Mouse (Mus musculus) forebrain, embryonic 16.5 days (tissue): Measurements from ENCODE around the gene Plcd3. TPM values are rescaled to one million over a fixed set of nuclear protein-coding genes. Genes with fewer than 3 reads are reported as not detected.

ENCODE experiments used
- ATAC-seq: fragments of 200-750 bp; cut with Nextera tagmentation; 2 replicates; pipeline ENCODE4 v1.8.0; 2017; ENCODE audit warnings: mild to moderate bottlenecking, moderate library complexity
- H3K27ac ChIP-seq: fragments of 300-500 bp; sonication (generic); 2 replicates; pipeline ENCODE4 v1.5.1; 2014; ENCODE audit warnings: low read length, control low read depth
- H3K27me3 ChIP-seq: fragments of 300-500 bp; sonication (generic); replicated peaks from 2 replicates; pipeline ENCODE4 v1.6.1; 2014; ENCODE audit warnings: low read length; ENCODE audit not compliant: control insufficient read depth, insufficient read depth
- H3K36me3 ChIP-seq: fragments of 300-500 bp; sonication (generic); 2 replicates; pipeline ENCODE4 v1.6.1; 2014; ENCODE audit not compliant: control insufficient read depth, insufficient read depth
- H3K4me1 ChIP-seq: fragments of 300-500 bp; sonication (generic); replicated peaks from 2 replicates; pipeline ENCODE4 v1.6.1; 2014; ENCODE audit warnings: low read length; ENCODE audit not compliant: control insufficient read depth, insufficient read depth
- H3K4me2 ChIP-seq: fragments of 300-500 bp; sonication (generic); 2 replicates; pipeline ENCODE4 v1.6.1; 2014; ENCODE audit warnings: mild to moderate bottlenecking, low read length, control low read depth
- H3K4me3 ChIP-seq: fragments of 300-500 bp; sonication (generic); replicated peaks from 2 replicates; pipeline ENCODE4 v1.5.1; 2014; ENCODE audit warnings: mild to moderate bottlenecking, low read length, control low read depth
- H3K9ac ChIP-seq: fragments of 300-500 bp; sonication (generic); replicated peaks from 2 replicates; pipeline ENCODE4 v1.6.1; 2014; ENCODE audit warnings: low read depth, low read length, control low read depth
- H3K9me3 ChIP-seq: fragments of 300-500 bp; sonication (generic); 2 replicates; pipeline ENCODE4 v1.6.1; 2016; ENCODE audit warnings: low read length; ENCODE audit not compliant: control insufficient read depth
- WGBS: fragments of 180-500 bp; shearing (Covaris S2); extraction: QIAGEN DNeasy Blood & Tissue Kit; methylation state at CpG from one replicate; pipeline ENCODE4 v1.1.7; 2014; 5-methylcytosine and 5-hydroxymethylcytosine counted together
- polyA plus RNA-seq: library from polyadenylated mRNA; unstranded; fragments of >200 nt; fragmentation: Nextera tagmentation; extraction: Ambion mirVana; gene quantifications from 2 replicates; pipeline ENCODE4 v1.2.1, GENCODE M21; 2015

Plcd3 gene
- polyA plus RNA-seq, 1 experiment from 2014 or later = 2.5 TPM

DNA sequence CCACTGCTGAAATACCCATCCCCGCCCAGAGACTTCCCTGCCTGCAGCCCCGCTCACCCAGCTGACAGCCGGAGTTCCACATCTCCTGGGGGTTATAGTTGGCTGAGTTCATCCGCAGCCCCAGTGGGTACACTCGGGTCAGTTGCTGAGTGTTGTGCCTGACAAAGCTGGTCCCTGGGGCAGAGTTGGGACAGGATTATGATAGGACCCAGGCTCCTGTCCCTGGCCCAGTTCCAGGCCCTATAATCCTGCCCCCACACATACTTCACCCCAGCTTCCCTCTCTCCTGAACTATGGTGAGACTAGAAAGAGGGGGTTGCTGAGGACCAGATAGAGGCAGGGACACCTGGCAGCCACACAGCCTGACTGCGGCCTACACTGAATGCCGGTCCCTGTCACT, 27.8 kb downstream of the Plcd3 start:
- H3K4me1 ChIP-seq = no peaks in the 10 kb centered on the region
- H3K9me3 ChIP-seq = no peaks in the 10 kb centered on the region
- H3K27ac ChIP-seq = no peak overlapping the region
- H3K9ac ChIP-seq = no peak overlapping the region
- H3K4me3 ChIP-seq = no peak overlapping the region
- H3K27me3 ChIP-seq = no peaks in the 10 kb centered on the region
- peaks cover 6% of the 10 kb centered on the region for H3K36me3 ChIP-seq
- no peak for ATAC-seq
- 95% methylated on average over 7 of the region's 7 CpGs for WGBS
- H3K4me2 ChIP-seq = no peak overlapping the region

DNA sequence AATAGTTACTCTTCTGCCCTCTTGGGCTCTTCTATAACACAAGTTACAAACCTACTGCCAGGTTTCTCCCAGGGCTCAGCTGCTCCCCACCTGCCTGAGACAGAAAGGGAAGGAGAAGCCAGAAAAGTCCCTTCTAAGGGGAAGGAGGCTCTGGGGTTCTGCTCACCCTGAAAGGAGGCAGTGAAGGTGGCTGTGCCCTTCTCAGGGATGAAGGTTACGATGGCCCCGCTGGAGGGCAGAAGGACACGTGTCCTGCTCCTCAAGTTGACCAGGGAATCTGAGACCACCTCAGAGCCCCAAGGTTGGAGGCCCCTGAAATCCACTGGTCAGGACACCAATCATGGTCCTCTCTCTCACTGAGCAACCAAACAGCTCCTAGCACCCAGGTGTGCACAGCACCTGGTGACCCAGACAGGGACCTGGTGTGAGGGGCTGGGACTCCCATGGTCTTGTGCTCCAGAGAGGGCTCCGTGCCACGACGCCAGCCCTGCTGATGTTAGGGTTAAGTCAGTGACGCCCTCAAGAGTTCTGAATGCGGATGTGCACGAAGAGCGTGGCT, 31.1 kb downstream of the Plcd3 start:
- no peak overlapping the region for H3K9ac ChIP-seq
- H3K4me1 ChIP-seq = no peaks in the 10 kb centered on the region
- no peak overlapping the region for H3K4me3 ChIP-seq
- no peak for ATAC-seq
- H3K9me3 ChIP-seq = no peaks in the 10 kb centered on the region
- 92% methylated on average over 10 of the region's 10 CpGs for WGBS
- H3K36me3 ChIP-seq = peaks cover 15% of the 10 kb centered on the region
- H3K27ac ChIP-seq = no peak overlapping the region
- no peak overlapping the region for H3K4me2 ChIP-seq
- no peaks in the 10 kb centered on the region for H3K27me3 ChIP-seq

DNA sequence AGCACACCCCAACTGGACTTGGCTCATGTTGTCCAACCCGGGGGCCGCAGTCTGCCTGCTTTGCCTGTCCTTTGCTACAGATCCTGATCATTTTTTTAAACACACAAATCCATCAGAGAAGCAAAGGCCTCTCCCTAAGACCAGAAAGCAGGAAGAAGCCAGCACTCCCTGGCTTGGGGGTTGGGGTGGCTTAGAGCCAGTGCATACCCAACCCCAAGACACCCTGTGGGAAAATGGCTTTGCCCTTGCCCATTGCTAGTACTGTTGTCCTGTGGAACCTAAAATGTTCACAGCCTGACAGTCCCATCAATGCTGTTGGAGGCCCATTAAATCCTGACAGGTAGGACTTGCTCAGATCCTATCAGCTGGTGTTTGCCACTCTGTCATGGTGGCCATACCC, 31.7 kb downstream of the Plcd3 start:
- H3K4me3 ChIP-seq = no peak overlapping the region
- no peak overlapping the region for H3K4me2 ChIP-seq
- H3K36me3 ChIP-seq = peaks cover 19% of the 10 kb centered on the region
- ATAC-seq = no peak
- no peak overlapping the region for H3K27ac ChIP-seq
- 100% methylated on average over 2 of the region's 2 CpGs for WGBS
- H3K9ac ChIP-seq = no peak overlapping the region
- H3K9me3 ChIP-seq = no peaks in the 10 kb centered on the region
- no peaks in the 10 kb centered on the region for H3K4me1 ChIP-seq
- H3K27me3 ChIP-seq = no peaks in the 10 kb centered on the region

DNA sequence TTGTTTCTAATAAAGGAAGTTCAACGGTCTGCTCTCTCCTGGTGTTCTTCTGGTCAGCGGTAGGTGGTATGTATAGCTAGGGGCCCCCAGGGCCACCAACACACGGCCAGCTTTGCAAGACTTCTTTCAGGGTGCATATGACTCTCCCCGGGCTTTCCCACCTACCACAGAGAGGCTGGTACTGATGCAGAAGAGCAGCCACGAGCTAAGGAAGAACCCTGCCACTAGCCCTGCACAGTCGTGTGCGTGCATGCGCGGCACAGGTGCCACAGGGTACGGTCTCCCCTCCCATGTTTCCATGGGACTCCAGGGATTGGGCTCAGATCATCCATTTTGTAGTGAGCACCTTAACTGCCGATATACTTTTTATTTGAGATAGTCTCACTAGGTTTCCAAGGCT, 32.6 kb downstream of the Plcd3 start:
- Histone ChIP-seq H3K9ac (no peak overlapping the region), H3K36me3 (peaks cover 27% of the 10 kb centered on the region)
- WGBS = 91% methylated on average over 11 of the region's 11 CpGs

DNA sequence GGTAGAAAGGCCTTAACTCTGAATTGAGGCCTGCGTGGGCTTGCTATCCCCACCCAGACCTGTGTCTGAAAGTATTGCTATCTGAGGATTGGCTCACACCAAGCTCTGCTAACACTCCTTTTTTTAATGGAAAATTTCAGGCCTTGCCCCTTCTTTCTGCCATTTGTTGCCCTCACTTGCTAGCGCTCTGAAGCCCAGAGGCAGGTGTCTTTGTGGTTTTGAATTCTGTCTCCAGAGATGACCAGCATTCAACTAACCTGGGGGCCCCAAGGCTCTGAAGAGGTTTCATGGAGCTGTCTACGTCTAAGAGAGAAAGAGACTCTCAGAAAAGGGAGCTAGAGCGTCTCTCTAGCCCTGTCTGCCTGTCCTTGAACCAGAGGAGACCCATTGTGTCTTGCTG, 33.2 kb downstream of the Plcd3 start:
- WGBS = 93% methylated on average over 4 of the region's 4 CpGs
- Histone ChIP-seq H3K4me3 (no peak overlapping the region), H3K36me3 (peaks cover 31% of the 10 kb centered on the region), H3K9ac (no peak overlapping the region), H3K27me3 (no peaks in the 10 kb centered on the region), H3K27ac (no peak overlapping the region), H3K9me3 (no peaks in the 10 kb centered on the region), H3K4me1 (no peaks in the 10 kb centered on the region), H3K4me2 (no peak overlapping the region)
- ATAC-seq = no peak

More for the DNA sequence above, 32.6 kb downstream of the Plcd3 start:
- H3K9me3 ChIP-seq = no peaks in the 10 kb centered on the region
- H3K4me1 ChIP-seq = no peaks in the 10 kb centered on the region
- no peak for ATAC-seq
- H3K4me2 ChIP-seq = no peak overlapping the region
- H3K27ac ChIP-seq = no peak overlapping the region
- H3K27me3 ChIP-seq = no peaks in the 10 kb centered on the region
- H3K4me3 ChIP-seq = no peak overlapping the region

DNA sequence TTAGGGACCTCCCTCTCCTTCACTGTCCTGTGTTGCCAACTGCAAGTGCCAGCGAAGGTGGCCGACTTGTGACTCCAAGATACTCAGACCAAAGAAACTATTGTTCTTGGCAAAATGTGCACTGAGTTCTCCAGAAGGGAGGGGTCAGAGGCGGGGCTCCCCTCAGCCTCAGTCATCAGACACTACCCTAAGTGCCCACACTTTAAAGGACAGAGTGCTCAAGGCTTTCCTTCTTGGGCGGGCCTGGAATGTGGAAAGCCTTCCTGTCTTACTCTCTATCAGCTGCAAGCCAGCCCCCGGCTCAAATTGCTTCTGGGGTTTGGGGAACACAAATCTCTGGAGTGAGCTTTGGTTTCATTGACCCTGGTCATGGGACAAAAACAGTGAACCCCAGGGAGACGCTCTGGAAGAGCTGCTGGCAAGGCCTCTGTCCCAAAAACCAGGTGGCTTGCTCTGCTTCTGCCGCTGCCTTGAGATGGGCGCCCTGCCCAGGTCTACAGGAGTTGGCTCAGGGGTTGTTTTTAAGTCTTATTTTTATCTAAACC, 33.9 kb downstream of the Plcd3 start:
- H3K4me1 ChIP-seq = no peaks in the 10 kb centered on the region
- no peak overlapping the region for H3K27ac ChIP-seq
- H3K9me3 ChIP-seq = no peaks in the 10 kb centered on the region
- H3K36me3 ChIP-seq = peaks cover 31% of the 10 kb centered on the region
- no peak overlapping the region for H3K9ac ChIP-seq
- H3K4me3 ChIP-seq = no peak overlapping the region
- 83% methylated on average over 8 of the region's 8 CpGs for WGBS
- no peak overlapping the region for H3K4me2 ChIP-seq
- no peaks in the 10 kb centered on the region for H3K27me3 ChIP-seq
- ATAC-seq = no peak

DNA sequence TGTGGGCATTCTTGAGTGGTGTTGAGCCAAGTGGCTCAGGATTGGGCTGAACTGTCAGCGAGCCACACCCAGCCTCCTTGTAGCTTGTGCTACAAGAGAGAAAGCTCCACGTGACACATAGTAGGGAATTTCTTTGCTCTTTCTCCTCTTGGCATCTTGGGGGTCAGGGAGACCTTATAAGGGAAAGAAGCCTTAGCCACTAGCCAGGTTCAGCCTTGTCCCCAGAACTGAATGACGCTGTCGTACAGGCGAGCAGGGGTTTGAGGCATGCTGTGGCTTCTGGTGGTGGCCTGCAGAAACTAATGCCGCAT, 34.5 kb downstream of the Plcd3 start:
- no peaks in the 10 kb centered on the region for H3K27me3 ChIP-seq
- no peak for ATAC-seq
- no peaks in the 10 kb centered on the region for H3K4me1 ChIP-seq
- no peak overlapping the region for H3K27ac ChIP-seq
- H3K36me3 ChIP-seq = peaks cover 31% of the 10 kb centered on the region
- no peak overlapping the region for H3K9ac ChIP-seq
- no peak overlapping the region for H3K4me2 ChIP-seq
- H3K4me3 ChIP-seq = no peak overlapping the region
- WGBS = 96% methylated on average over 6 of the region's 6 CpGs
- H3K9me3 ChIP-seq = no peaks in the 10 kb centered on the region

DNA sequence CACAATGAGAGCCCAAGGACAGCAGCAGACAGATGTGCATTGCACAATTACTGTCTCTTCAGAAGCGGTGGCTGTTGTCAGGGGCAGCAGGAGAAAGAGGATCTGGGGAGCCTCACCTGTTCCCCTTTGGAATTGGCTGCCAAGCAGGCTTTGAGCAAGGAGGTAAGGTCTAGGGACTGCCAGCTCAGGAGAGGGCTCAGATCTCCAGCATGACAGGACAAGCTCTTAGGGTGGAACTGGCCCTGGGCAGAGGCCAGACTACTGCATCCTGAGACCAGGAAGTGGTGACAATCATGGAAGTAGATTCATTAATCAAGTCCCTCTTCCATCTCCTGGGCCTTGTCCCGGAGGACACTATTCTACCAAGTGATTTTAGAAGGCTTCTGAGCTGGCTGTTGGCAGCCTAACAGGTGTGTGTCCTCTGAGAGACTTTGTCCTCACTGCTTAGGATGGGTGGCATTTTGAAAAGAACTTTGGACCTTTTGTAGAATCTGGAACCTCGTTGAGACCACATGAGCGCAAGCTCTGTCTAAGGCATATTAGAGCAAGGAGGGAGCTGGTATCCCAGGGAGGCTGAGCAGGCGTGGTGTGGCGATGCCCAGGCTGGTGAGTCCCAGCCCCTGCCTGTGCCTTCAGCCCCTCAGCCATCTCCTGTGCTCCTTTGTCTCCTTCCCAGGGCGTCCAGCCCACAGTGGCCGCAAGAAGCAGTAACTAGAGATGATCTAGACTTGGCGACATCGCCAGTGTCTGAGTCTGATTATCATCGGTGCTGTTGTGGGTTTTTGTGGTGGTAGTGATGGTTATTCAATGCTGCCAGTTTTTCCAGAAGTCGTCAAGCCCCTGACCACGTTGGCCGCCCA, 35.0 kb downstream of the Plcd3 start:
- WGBS = 93% methylated on average over 14 of the region's 14 CpGs
- ATAC-seq = no peak
- Histone ChIP-seq H3K4me3 (no peak overlapping the region), H3K9ac (no peak overlapping the region), H3K27ac (no peak overlapping the region), H3K27me3 (no peaks in the 10 kb centered on the region), H3K4me1 (no peaks in the 10 kb centered on the region), H3K36me3 (peaks cover 31% of the 10 kb centered on the region), H3K4me2 (no peak overlapping the region), H3K9me3 (no peaks in the 10 kb centered on the region)

DNA sequence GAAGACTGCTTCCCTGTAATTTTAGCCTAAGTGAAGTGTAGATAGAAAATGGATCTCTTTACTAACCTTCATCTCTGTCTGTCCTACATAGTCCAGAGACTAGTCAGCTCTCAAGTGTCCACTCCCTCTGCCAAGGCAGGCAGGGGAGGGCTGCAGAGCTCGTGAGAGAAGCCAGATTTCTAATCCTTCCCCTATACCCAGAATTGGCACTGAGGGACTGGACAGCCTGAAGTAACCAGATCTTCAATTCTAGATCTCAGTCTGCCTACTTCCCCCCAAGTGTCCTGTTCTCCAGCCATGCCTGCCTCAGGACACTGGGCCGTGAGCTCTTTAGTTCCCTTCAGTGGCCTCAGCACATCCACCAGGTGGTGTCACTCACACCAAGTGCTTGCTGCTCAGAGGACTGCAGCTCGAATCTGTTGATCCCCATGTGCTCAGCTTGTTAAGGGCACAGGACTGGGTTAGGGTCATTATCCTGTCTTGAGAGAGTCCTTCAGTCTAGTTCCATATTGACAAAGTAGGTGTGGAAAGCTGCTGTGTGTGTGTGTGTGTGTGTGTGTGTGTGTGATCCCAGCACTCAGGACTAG, 42.9 kb downstream of the Plcd3 start:
- H3K4me1 ChIP-seq = no peaks in the 10 kb centered on the region
- no peak overlapping the region for H3K27ac ChIP-seq
- no peaks in the 10 kb centered on the region for H3K27me3 ChIP-seq
- H3K9ac ChIP-seq = no peak overlapping the region
- no peak overlapping the region for H3K4me2 ChIP-seq
- peaks cover 35% of the 10 kb centered on the region for H3K36me3 ChIP-seq
- H3K9me3 ChIP-seq = no peaks in the 10 kb centered on the region
- WGBS = 76% methylated on average over 3 of the region's 3 CpGs
- H3K4me3 ChIP-seq = no peak overlapping the region
- ATAC-seq = no peak
